Mouse (Mus musculus) gonadal fat pad, adult 2 months (tissue): ENCODE data around the gene Cdca7l. TPM values are rescaled to one million over a fixed set of nuclear protein-coding genes. Genes with fewer than 3 reads are reported as not detected.
"Not testable (repeated sequence)": the region's sequence is repeated elsewhere in the genome, so short reads cannot be mapped to it uniquely, and the experiment has no call there.

Experiments used
- DNase-seq: peaks from one replicate; pipeline ENCODE4 v3.0.0-alpha.2; 2012; ENCODE audit warnings: low read depth
- polyA plus RNA-seq: library from polyadenylated mRNA; depleted of rRNA; stranded (reverse); fragments of >200 nt; gene quantifications from 2 replicates; pipeline ENCODE4 v1.2.3, GENCODE M21; 2012; rRNA removed

Gene Cdca7l
- 5.3 and 5.7 TPM in 2 replicates for polyA plus RNA-seq

DNA sequence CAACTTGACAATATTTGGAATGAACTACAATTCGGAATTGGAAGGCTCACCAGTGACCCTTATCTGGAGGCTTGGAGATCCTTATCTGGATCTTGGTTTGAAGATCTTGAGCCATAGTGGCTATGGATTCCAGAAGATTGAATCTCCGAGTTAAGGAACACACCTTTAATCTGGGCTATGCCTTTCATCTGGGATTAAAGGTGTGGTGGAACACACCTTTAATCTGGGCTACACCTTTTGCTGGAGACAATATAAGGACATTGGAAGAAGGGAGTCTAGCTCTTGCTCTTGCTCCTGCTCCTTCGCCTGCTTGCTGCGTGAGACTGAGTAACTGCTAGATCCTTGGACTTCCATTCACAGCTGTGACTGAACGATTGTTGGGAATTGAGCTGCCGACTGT, at the start of gene Cdca7l:
Gene Cdca7l (plus strand): TSS at position 301 of the 400 bp plus-strand sequence.
- DNase-seq, result not testable (repeated sequence)

DNA sequence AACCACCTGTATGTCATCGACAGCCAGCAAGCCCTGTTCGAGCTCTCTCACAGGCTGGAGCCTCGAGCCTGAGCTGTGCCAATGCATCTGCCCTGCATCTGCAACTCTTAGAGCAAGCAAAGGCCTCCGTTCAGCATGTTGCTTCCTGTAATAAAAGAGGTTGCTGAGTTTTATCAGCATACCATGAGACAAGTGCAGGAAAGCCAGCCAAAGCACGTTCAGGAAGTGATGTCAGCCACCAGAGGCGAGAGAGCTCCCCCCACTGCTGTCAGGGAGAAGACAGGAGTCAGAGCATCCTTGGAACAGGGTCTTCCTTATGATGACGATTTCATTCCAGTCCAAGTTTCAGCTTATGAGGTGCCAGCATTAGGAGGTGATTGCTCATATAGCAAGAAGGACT, 48.1 kb upstream of the Cdca7l start:
- DNase-seq, result no peak

DNA sequence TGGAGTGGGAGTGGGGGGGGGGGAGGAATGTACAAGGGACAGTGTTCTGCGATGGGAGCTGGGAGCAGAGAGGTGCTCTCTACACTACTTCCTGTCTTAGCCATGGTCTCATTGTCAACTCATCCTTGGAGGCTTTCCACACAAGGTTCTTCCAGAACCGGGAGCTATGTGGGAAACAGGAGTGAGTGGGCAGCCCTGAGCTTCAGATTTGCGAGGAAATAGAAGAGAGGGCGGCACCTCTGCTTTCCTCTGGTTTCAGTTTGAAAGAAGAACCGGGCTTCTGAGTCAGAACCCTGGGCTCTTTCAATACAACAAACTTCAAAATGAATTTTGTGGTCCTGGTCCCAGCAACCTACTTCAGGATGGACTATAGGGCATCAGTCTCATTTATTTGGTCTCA, 43.7 kb upstream of the Cdca7l start:
- no peak for DNase-seq

DNA sequence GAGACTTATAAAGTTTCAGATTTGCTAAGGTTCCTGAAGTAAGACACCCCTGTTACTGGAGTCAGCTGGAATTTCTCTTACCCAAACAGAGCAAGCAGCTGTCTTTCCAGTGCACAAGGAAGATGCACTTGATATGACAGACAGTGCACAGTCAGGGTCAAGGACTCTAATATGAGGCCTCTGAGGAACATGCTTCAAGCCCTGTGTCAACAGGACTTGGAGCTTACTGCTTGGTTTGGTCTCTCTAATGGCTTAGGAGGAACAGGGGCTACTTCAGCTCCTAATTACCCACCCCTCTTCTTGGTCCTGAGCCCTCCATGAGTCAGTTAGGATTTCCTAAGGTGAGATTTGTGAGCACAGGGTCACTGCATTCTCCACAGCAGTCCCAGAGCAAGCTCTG, 43.2 kb upstream of the Cdca7l start:
- DNase-seq, result no peak

DNA sequence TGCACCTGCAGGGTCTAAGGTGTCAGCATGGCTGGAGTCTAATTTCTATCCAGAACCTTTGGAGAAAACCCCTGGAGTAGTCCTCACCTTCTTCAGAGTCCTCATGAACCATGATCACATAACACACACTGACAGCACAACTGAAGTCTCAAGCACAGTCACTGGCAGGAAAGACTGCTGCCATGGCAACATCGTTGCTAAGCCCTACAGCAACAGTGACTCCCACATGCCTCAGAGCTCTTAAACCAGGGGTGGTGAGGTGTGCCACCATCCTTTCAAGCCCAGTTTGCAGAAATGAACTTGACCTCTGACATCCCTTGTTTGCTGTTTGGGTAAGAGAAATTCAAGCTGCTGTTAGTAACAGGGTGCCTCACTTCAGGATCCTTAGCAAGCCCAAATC, 42.4 kb upstream of the Cdca7l start:
- DNase-seq, result no peak

DNA sequence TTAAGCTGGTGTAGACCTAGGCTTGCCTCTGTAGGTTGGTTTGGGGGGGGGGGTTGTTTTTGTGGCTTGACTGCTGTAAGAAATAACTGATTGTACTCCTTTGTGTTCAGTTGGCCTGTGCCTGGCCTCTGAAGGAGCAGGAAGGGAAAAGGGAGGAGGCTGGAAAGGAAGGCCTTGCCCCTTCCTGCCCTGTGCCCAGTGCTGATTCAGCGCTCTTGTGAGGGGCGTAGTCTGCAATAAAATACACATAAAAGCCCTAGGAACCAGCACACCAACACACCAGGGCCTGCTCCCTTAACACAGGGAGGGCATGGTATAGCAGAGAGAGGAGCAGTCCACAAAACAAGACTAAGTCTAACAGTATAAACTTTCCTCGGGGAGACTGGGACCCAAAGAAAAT, 40.8 kb upstream of the Cdca7l start:
- no peak for DNase-seq

DNA sequence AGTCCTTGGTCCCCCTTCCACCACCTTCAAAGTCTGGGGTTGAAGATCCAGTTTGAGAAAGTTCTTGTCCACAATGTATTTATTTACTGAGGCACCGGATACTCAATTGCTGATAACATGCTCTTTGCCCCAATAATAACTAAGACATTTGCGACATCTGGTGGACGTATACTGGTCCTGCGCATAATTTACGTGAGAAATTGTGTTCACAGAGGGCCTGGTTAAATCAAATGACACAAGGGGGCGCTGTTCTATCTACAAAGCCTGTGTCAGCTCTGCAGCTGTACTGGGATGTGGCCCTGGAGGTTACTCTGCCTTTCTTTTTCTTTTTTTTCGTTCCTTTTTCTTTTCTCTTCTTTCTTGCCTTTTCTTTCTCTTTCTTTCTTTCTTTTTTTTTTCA, 39.2 kb upstream of the Cdca7l start:
- peak; percentile 30 for DNase-seq

DNA sequence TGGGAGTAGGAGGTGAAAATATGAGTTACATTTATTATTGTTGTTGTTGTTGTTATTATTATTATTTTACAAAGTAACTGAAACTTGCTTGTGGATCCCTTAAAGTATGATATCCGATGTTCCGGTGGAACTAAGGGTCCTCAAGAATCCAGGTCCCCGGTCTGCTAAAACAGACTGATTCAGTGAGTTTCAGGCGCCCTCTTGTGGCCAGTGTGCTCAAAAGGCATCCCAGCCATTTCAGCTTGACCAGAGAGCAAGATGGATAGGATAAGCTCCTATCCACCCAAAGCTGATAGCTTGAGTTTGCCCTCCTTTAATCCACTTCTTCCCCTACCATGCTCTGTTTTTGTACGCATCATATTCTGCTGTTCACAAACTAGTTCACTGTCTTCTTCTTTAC, 35.0 kb upstream of the Cdca7l start:
- DNase-seq, result no peak

DNA sequence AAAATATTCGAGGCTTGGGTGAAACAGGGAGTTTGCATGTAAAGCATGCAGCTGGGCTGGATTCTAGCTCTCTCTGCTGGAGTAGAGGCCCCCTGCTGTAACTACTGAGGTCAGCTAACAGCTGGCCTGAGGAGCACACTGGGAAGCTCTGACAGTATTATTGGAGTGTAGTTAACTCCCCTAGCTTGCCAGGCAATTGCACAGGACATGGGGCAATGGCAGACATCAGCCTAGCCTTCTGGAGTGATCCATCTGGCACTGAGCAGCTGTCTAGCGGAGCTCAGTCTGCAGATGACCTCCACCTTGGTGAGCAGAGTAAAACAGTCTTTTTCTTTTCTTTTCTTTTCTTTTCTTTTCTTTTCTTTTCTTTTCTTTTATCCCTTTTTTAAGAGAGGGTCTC, 33.9 kb upstream of the Cdca7l start:
- DNase-seq, result no peak

DNA sequence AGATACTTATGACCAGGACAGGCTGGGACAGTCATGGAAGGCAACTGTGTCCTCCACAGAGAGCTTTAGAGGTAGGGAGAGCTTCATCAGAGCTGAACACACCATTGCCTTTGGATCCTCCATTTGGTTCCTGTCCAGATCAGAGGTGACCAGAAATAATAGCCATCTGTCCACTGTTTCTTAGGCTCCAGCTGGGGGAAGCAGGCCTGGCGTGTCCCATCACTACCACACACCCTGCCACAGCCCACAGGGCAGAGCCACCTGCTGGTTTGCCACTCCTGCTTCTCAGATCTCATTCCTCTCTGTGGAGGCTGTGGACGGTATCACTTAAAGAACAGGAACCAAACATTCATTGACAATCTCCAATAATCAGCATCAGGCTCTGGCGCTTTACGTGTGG, 32.9 kb upstream of the Cdca7l start:
- no peak for DNase-seq

DNA sequence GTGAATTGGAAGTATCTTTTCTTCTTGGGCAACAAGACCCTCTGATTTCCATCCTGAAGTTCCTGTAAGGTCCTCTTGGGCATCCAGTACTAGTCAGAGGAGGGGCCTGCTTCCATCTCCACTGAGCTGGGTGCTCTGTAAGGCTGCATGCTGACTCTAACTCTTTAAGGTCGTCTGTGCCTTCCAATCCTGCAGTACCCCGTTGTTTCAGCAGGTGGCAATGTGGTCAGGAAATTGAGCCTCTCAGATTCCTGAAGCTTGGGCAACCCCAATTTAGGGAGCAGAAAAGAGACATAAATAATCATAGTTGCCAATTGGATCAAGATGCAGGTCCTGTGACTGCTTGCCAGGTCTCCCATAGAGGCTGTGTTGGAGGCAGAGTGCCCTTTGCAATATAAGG, 31.5 kb upstream of the Cdca7l start:
- DNase-seq, result no peak

DNA sequence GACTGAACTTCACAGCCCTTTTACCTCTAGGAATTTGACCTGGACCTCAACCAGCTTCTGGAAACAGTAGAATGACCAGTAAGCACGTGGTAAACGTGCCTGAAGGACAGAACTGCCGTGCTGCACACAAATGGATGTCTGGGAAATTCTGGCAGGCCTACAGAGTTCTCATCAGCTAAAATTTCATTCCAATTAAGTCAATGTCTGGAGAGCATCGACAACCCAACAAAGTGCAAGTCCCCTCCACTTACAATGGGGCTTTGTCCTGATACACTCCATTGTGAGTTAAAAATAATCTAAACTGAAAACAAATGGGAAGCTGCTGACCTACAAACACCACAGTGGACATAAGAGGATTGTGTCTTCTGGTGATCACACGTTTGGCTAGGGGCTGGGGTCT, 27.2 kb upstream of the Cdca7l start:
- DNase-seq, result no peak

DNA sequence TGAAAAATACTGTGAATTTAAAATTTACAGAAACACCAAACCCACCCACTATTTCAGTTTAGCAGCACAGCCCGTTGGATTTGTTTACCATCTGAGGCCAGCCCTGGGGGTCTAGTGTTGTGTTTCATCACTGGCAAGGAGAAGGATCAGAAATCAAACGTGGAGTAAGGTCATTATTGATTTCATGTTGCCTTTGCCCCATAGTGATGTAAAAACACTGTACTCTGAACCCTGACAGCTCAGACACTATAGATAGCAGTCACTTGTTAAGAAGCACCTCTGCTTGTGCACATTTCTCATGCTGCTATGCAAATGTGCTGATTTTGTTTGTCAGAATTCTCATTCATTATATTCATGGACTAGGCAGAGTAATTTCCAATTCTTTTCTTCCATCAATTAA, 22.7 kb upstream of the Cdca7l start:
- no peak for DNase-seq

DNA sequence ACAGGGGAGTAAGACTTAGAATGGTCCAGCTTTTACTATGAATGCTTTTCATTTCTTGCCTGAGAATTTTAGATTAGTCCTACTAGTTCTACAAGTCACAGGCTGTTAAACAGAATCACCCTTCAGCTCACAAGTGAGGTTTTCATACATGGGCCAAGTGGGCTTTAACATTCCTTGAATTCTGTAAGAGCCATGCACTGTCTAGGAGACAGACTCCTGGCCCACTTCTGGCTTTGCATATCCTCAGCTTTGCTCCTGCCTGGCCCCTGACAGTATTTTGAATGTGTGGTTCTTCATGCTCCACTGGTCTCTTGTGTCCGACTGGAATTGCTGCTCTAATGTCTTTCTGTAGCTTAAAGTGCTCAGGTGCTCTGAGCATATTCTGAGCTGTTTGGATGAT, 20.7 kb upstream of the Cdca7l start:
- DNase-seq, result no peak

DNA sequence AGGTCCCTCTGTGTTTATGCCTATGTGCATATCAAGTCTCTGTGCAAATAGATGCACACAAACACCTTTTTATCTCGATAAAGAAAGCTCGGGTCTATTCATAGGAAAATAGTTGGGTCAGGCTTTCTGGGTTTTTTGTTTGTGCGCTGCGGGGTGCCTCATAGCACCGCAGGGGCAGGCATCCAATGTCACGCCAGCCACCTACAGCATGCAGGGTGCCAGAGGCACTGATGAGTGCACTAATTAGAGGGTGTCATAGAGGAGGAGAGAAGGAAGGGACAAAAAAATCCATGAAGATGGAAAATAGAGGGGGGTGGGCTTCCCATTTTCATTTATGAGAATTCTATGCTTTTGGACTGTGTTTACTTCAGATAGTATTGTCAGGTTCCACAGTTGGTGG, 17.5 kb upstream of the Cdca7l start:
- no peak for DNase-seq

DNA sequence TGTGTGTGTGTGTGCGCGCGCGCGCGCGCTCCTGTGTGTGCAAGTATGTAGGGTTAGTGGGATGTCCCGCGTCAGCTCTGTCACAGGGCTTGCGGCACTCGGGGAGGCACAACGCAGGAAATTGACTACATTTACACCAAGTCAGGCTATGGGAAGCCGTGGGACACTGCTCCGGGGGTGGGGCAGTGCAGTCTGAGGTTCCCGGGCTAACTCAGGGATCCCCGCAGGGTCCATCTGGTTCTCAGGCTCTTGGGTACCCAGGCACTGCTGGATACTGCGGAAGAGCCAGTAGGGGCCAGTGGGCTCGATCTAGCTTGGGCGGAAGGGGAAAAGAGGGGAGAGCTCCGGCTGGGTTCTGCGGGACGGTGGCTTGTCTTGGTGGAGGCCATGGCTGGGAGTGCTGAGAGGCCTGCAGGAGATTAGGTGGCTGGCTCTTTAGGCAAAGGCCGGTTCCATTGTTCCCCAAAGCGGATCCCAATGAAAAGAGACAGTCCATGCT, 15.5 kb upstream of the Cdca7l start:
- no peak for DNase-seq

DNA sequence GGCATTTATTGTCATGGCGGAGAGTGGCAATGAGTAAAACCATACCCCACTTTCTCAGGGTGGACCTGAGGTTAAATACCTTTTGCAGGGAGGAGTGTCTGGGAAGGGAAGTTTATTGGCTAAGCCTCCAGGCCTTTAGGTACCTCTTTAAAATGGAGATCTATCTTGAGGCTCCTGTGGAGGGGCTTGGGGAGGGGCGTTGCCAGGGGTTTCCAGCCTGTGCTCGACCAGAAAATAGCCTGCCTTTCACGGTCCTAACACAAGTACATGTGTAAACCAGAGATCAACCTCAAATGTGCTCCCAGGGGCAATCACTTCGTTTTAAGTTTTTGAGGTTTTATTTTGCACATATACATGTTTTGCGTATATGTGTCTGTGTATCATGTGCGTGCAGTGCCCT, 15.1 kb upstream of the Cdca7l start:
- no peak for DNase-seq

DNA sequence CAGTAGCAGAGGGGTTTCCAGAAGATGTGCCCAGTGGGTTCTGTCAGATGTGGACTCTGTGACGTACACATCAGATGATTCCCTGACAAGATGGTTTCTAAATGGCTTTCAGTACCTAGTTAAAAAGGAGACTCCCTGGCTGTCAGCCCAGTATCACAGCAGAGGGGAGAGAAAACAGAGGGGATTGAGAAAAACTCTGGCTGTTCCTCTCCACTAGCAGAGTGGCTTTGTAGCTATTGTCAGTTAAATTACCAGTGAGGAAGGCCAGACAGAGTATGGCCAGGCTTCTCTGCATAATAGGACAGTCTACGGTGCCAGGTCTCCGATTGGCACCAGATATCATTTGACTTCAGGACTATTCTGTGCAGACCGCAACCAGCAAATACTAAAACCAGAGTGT, 8.8 kb upstream of the Cdca7l start:
- DNase-seq, result no peak

DNA sequence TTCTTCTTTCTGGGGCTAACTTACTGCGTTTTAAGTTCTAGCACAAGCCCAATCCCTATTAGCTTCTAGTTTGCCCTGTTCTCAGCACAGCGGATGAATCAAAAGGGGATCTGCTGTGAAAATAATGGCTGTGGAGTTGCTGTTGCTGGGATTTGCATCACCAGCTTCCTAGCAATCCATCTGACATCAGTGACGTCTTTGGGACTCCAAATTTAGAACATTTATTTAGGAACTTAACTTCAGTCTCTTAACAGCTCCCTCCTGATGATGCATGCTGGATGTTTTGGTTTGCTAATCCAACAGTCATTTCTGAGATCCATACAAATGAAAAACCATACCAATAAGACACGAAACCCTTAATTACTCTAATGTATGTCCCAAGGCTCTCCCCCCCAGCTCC, 1.5 kb downstream of the Cdca7l start:
- no peak for DNase-seq

DNA sequence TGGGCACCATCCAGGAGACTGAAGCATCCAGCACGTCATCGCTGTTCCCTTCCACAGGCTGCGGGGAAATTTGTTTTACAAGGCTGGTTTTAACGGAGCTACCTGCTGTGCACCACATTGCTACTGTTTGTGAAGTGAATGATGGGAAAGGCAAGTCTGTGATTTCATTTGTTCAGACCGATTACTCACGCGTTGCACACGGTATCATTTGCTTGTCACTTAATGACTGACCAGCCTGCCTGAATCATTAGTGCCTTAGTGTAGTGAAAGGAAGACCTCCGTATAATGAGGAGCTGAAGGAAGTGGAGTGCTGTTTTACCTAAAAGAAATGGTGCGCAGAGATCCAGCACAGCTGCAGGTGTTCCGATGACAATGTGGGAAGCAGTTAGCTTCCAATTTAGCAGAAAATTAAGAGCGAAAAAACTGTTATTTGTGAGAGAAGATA, 1.9 kb downstream of the Cdca7l start:
- DNase-seq, result no peak

DNA sequence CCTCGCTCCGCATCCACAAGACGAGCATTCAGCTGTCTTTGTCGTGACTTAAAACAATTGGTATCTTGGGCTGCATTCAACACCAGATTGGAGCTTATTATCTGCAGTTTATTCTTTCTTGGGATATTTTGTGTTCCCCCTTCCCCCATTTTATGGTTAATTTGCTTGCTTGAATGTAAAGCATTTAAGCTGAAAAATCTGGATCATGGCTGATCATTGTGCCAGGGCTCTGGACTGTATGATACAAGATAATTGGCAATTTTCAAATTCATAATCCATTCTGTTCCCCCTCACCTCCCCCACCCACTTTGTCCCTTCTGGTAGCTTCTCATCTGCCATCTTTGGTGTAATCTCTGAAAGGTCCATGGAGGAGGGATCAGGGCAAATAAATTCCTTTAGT, 2.4 kb downstream of the Cdca7l start:
- DNase-seq, result no peak

DNA sequence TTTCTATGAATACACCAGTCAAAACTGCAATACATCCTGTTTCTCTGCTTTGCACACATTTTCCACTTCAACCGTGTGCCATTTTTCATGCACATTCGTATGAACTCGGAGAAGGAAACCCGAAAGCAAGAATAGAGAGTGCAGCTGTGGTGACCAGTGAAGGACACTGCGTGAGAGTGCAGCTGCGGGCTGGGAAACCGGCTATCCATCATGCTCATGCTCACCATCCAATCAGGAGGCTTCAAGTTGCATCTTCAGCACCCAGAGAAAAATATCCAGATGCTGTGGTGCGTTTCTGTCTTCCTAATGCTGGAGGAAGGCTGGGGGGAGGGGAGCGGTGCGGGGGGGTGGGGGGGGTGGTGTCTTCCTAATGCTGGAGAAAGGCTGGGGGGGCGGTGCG, 3.5 kb downstream of the Cdca7l start:
- no peak for DNase-seq

DNA sequence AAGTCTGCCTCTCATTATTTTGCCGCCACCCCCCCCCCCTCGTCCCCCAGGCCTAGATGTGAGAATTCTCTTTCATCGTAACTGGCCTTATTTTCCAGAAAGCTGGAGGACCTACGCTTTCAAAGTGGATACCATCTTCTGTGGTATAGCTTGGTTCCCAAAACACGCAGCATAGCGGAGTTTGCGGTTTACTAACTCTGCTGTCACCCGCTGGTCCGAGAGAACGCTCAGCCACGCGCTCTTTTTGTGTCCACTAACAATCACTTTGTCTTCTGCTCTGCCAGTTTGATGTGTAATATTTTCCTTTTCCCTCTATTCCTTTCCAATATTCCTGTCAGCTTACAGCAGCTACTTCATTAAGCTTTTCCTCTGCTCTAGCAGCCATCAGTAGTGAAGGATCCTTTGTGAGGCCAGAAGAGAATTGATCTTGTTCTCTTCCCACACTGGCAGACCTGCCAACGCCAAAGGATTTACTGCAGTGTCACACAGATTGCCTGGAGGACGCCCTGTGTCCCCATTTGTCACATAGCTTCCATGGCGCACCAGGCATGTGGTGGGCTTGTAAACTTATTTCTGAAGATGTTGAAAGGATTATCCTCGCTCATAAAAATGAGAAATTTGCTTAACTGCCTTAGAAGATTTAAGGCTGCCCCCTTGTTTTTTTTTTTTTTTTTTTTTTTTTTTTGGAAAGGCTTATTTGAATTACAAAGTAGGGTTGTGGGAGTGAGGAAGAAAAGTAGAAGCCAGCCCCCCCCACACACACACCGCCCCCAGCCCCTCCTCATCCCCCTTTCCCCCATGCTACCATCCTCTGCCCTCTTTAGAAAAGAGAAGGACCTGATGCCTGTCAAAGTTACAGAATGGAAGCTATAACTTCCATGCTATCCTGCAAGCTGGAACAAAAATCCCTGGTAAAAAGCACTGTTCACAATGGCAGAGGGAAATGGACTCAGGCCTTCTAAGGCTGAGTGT, 4.6 kb downstream of the Cdca7l start:
- no peak for DNase-seq
